Mouse (Mus musculus): Measurements from ENCODE around the gene Adat2.

Adat2 gene

DNA sequence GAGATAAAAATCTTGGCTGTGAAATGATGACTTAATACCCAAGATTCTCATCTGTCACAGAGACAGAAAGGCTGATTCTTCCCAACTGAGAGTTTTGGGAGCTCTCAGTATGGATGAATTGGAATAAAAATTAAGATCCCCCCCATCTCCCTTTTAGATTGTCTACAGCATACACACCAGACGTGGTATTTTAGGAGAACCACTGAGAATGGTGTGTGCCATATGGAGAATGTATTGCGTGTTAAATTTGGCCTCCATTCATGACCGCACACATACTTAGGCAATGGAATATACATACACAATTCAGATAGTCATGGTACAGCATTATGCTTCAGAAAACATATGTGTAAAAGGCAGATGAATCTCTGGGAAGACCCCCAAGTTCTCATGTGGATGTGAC, 40.8 kb downstream of the Adat2 start:
- in situ Hi-C loops (cut with MboI, MseI): no loop called here

DNA sequence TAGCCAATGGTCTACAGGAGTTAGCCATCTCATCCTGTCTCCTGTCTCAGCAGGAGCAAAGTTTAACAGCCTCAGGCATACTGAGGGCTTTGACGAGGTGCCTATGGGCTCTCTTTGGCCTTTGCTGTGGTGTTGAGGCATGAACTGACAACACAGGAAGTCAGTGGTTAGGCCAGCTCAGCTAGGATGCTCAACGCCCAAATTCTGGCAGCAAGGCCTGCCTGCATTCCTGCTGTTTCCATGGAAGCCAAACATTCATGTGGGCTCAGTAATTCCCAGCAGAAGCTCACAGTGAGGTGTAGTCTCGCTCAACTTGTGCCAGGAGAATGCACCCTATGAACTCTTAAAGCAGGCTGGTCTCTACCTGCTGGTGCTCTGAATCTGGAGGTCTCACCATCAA, 43.4 kb downstream of the Adat2 start:
- in situ Hi-C loops (cut with MboI, MseI): no loop called here

DNA sequence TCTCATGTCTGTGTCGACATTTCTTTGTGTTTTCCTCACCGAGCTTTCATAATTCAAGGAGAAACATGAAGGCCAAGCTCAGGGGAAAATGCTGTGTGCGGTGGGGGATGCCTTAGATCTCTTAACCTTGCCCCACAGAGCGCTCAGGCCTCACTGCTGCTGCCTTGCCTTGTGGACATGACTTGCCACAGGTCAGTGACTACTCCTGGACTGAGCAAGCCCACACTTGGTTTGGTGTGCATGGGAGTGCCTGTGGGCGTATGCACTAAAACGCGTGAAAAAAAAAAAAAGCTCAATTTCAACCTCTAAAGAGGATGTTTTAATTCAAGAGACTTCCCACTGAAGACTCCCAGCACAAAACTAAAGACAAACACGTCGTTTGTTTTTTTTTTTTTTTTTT, 44.2 kb downstream of the Adat2 start:
- in situ Hi-C loops (cut with MboI, MseI): no loop called here

DNA sequence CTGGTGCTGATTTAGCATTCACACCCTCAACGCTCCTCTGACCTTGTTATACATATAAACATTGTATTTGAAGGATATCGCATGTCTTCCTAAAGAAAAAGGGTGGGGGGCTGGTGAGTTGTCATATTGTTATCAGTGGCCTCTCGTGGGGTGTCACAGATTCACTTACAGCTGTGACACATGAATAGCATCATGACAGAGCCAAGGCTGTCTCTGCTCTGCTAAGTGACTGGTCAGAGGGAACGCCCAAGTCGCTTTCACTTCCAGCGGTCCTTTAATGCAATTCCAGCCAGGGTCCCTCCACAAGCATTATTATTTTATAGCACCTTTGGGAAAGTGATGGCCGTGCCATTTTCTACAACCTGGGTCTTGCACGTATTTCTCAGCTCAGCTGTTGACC, 44.8 kb downstream of the Adat2 start:
- in situ Hi-C loops (cut with MboI, MseI): no loop called here

DNA sequence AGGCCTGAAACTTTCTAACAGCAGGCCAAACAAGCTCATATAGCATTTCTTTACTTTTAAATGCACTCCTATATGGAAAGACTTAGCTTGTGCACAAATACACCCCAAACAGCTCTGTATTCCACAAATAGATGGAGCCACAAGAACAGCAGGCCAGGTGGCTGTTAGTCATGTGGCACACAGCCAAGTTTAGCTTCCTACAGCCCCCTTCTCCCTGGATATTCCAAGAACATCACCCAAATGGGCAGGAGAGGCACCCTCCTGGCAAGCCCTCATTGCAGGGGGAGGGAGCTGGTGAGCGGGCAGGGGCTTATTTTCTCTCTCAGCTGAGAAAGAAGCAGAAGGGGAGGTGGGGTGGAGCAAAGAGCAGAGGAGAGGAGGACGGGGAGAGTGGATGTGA, 48.2 kb downstream of the Adat2 start:
- in situ Hi-C loops (cut with MboI, MseI): no loop called here

All from regulatory T cell (primary cell).